Mouse (Mus musculus) MEL (cell line): ENCODE measurements around the gene Ehbp1l1. TPM values are rescaled to one million over a fixed set of nuclear protein-coding genes. Genes with fewer than 3 reads are reported as not detected.

Experiments used
- DNase-seq: peaks from one replicate; pipeline ENCODE4 v3.0.0; 2011; ENCODE audit warnings: low read depth, low spot score
- H3K27ac ChIP-seq: 2 replicates; pipeline ENCODE4 v1.5.1; 2012; ENCODE audit warnings: low read depth, mild to moderate bottlenecking, control low read depth, low read length, moderate library complexity; ENCODE audit not compliant: control insufficient read depth
- H3K27me3 ChIP-seq, 2 experiments: fragments of 150-350 bp in 1 of 2; sonication (generic) in 1 of 2; 2 replicates each; pipeline ENCODE4 v1.6.1; 2012; ENCODE audit warnings: low read length in 2 of 2, mild to moderate bottlenecking in 2 of 2, improper control_type of control experiment in 1 of 2, moderate library complexity in 1 of 2; ENCODE audit not compliant: insufficient read depth in 2 of 2, control insufficient read depth in 1 of 2
- H3K36me3 ChIP-seq, 2 experiments: 2 replicates each; pipeline ENCODE4 v1.6.1; 2012 to 2014; ENCODE audit warnings: low read length in 2 of 2, improper control_type of control experiment in 1 of 2, inconsistent platforms in 1 of 2, mild to moderate bottlenecking in 1 of 2; ENCODE audit not compliant: insufficient read depth in 2 of 2, control insufficient read depth in 1 of 2
- H3K4me1 ChIP-seq, 2 experiments: fragments of 150-350 bp in 1 of 2; sonication (generic) in 1 of 2; 2 replicates each; pipeline ENCODE4 v1.6.1; 2012; ENCODE audit warnings: low read length in 2 of 2, improper control_type of control experiment in 1 of 2, mild to moderate bottlenecking in 1 of 2; ENCODE audit not compliant: insufficient read depth in 2 of 2, control insufficient read depth in 1 of 2
- H3K4me3 ChIP-seq, 2 experiments: fragments of 150-350 bp in 1 of 2; sonication (generic) in 1 of 2; 2 replicates each; pipeline ENCODE4 v1.5.1; 2012; ENCODE audit warnings: low read depth in 2 of 2, low read length in 2 of 2, mild to moderate bottlenecking in 2 of 2, moderate library complexity in 2 of 2, control low read depth in 1 of 2, improper control_type of control experiment in 1 of 2; ENCODE audit not compliant: control insufficient read depth in 1 of 2, insufficient read depth in 1 of 2
- H3K79me2 ChIP-seq: 2 replicates; pipeline ENCODE4 v1.6.1; 2012; ENCODE audit warnings: mild to moderate bottlenecking, low read length, moderate library complexity; ENCODE audit not compliant: control insufficient read depth, poor library complexity, insufficient read depth
- H3K9ac ChIP-seq: 2 replicates; pipeline ENCODE4 v1.6.1; 2012; ENCODE audit warnings: low read depth, mild to moderate bottlenecking, control low read depth, low read length, moderate library complexity; ENCODE audit not compliant: control insufficient read depth, poor library complexity, severe bottlenecking
- H3K9me3 ChIP-seq: fragments of 150-350 bp; sonication (generic); replicated peaks from 2 replicates; pipeline ENCODE4 v1.6.1; 2012; ENCODE audit warnings: mild to moderate bottlenecking, low read length, improper control_type of control experiment, moderate library complexity; ENCODE audit not compliant: insufficient read depth
- BHLHE40 ChIP-seq: IDR thresholded peaks from 2 replicates; pipeline ENCODE4 v1.6.1; 2012; ENCODE audit warnings: low read depth, mild to moderate bottlenecking, inconsistent platforms, low read length, improper control_type of control experiment, borderline replicate concordance
- CHD1 ChIP-seq: IDR thresholded peaks from 2 replicates; pipeline ENCODE4 v1.6.1; 2012; ENCODE audit warnings: low read depth, mild to moderate bottlenecking, inconsistent platforms, low read length, improper control_type of control experiment
- CHD2 ChIP-seq: IDR thresholded peaks from 2 replicates; pipeline ENCODE4 v1.6.1; 2011; ENCODE audit warnings: low read length, improper control_type of control experiment
- ELF1 ChIP-seq: IDR thresholded peaks from 2 replicates; pipeline ENCODE4 v1.6.1; 2014; ENCODE audit warnings: low read depth, mild to moderate bottlenecking, inconsistent platforms, low read length, improper control_type of control experiment, moderate library complexity
- EP300 ChIP-seq, 2 experiments: IDR thresholded peaks; 2 replicates each; pipeline ENCODE4 v1.6.1; 2011; ENCODE audit warnings: improper control_type of control experiment in 2 of 2, low read length in 2 of 2, low read depth in 1 of 2, mild to moderate bottlenecking in 1 of 2
- GABPA ChIP-seq: IDR thresholded peaks from 2 replicates; pipeline ENCODE4 v1.6.1; 2012; ENCODE audit warnings: low read depth, mild to moderate bottlenecking, inconsistent platforms, low read length, improper control_type of control experiment, moderate library complexity
- GATA1 ChIP-seq: IDR thresholded peaks from 2 replicates; pipeline ENCODE4 v1.6.1; 2011; ENCODE audit warnings: low read depth, low read length, improper control_type of control experiment
- HCFC1 ChIP-seq: IDR thresholded peaks from 2 replicates; pipeline ENCODE4 v1.6.1; 2012; ENCODE audit warnings: low read depth, mild to moderate bottlenecking, inconsistent platforms, low read length, improper control_type of control experiment, moderate library complexity
- JUND ChIP-seq: IDR thresholded peaks from 2 replicates; pipeline ENCODE4 v1.6.1; 2011; ENCODE audit warnings: low read depth, mild to moderate bottlenecking, improper control_type of control experiment, low read length
- KAT2A ChIP-seq: conservative IDR thresholded peaks from 2 replicates; pipeline ENCODE4 v1.6.1; 2012; ENCODE audit warnings: low read depth, low read length, improper control_type of control experiment, inconsistent platforms
- MAFK ChIP-seq: IDR thresholded peaks from 2 replicates; pipeline ENCODE4 v1.6.1; 2011; ENCODE audit warnings: low read depth, mild to moderate bottlenecking, low read length, improper control_type of control experiment, borderline replicate concordance
- MAZ ChIP-seq: IDR thresholded peaks from 2 replicates; pipeline ENCODE4 v1.6.1; 2012; ENCODE audit warnings: low read depth, mild to moderate bottlenecking, inconsistent platforms, low read length, improper control_type of control experiment
- MEF2A ChIP-seq: IDR thresholded peaks from 2 replicates; pipeline ENCODE4 v1.6.1; 2014; ENCODE audit warnings: low read depth, mild to moderate bottlenecking, inconsistent platforms, low read length, improper control_type of control experiment; ENCODE audit not compliant: poor library complexity, insufficient replicate concordance, severe bottlenecking; ENCODE audit errors: extremely low read depth
- MYC ChIP-seq: IDR thresholded peaks from 2 replicates; pipeline ENCODE4 v1.6.1; 2011; ENCODE audit warnings: low read depth, mild to moderate bottlenecking, low read length, improper control_type of control experiment, moderate library complexity
- NELFE ChIP-seq: IDR thresholded peaks from 2 replicates; pipeline ENCODE4 v1.6.1; 2011; ENCODE audit warnings: low read depth, low read length, improper control_type of control experiment
- NRF1 ChIP-seq: IDR thresholded peaks from 2 replicates; pipeline ENCODE4 v1.6.1; 2014; ENCODE audit warnings: low read depth, mild to moderate bottlenecking, inconsistent platforms, low read length, improper control_type of control experiment, moderate library complexity; ENCODE audit not compliant: poor library complexity, insufficient read depth, severe bottlenecking
- POLR2A ChIP-seq, 2 experiments: IDR thresholded peaks; 2 replicates each; pipeline ENCODE4 v1.6.1; 2011 to 2012; ENCODE audit warnings: low read length in 2 of 2, mild to moderate bottlenecking in 2 of 2, control low read depth in 1 of 2, improper control_type of control experiment in 1 of 2, low read depth in 1 of 2, moderate library complexity in 1 of 2; ENCODE audit not compliant: control insufficient read depth in 1 of 2, insufficient read depth in 1 of 2, poor library complexity in 1 of 2
- POLR2AphosphoS2 ChIP-seq: IDR thresholded peaks from 2 replicates; pipeline ENCODE4 v1.6.1; 2011; ENCODE audit warnings: low read length, improper control_type of control experiment
- POLR2AphosphoS5 ChIP-seq: IDR thresholded peaks from 2 replicates; pipeline ENCODE4 v1.6.1; 2012; ENCODE audit warnings: low read depth, borderline replicate concordance, mild to moderate bottlenecking, inconsistent platforms, low read length, moderate library complexity, mixed read lengths
- RCOR1 ChIP-seq: IDR thresholded peaks from 2 replicates; pipeline ENCODE4 v1.6.1; 2012; ENCODE audit warnings: low read depth, mild to moderate bottlenecking, inconsistent platforms, low read length, improper control_type of control experiment
- SIN3A ChIP-seq: IDR thresholded peaks from 2 replicates; pipeline ENCODE4 v1.6.1; 2012; ENCODE audit warnings: low read length, improper control_type of control experiment, inconsistent platforms
- TAL1 ChIP-seq: IDR thresholded peaks from 2 replicates; pipeline ENCODE4 v1.6.1; 2012; ENCODE audit warnings: mild to moderate bottlenecking, inconsistent platforms, low read length, moderate library complexity, mixed read lengths
- TBP ChIP-seq: IDR thresholded peaks from 2 replicates; pipeline ENCODE4 v1.8.0; 2011; ENCODE audit warnings: low read depth, low read length, improper control_type of control experiment
- USF2 ChIP-seq, 2 experiments: IDR thresholded peaks; 2 replicates each; pipeline ENCODE4 v1.6.1; 2011 to 2012; ENCODE audit warnings: improper control_type of control experiment in 2 of 2, low read length in 2 of 2, borderline replicate concordance in 1 of 2, inconsistent platforms in 1 of 2, low read depth in 1 of 2, mild to moderate bottlenecking in 1 of 2; ENCODE audit not compliant: insufficient read depth in 1 of 2
- ZC3H11A ChIP-seq: IDR thresholded peaks from 2 replicates; pipeline ENCODE4 v1.6.1; 2012; ENCODE audit warnings: low read depth, mild to moderate bottlenecking, inconsistent platforms, low read length, improper control_type of control experiment
- ZKSCAN1 ChIP-seq: IDR thresholded peaks from 2 replicates; pipeline ENCODE4 v1.6.1; 2012; ENCODE audit warnings: low read depth, mild to moderate bottlenecking, inconsistent platforms, low read length, improper control_type of control experiment, moderate library complexity
- ZMIZ1 ChIP-seq: IDR thresholded peaks from 2 replicates; pipeline ENCODE4 v1.6.1; 2012; ENCODE audit warnings: low read depth, mild to moderate bottlenecking, inconsistent platforms, low read length, improper control_type of control experiment, moderate library complexity
- ZNF384 ChIP-seq: IDR thresholded peaks from 2 replicates; pipeline ENCODE4 v1.6.1; 2012; ENCODE audit warnings: low read depth, mild to moderate bottlenecking, inconsistent platforms, low read length, improper control_type of control experiment
- polyA plus RNA-seq, 2 experiments: library from polyadenylated mRNA; stranded (reverse) in 1 of 2; unstranded in 1 of 2; fragments of >175 nt in 1 of 2; fragments of >200 nt in 1 of 2; gene quantifications; 2 replicates each; pipeline versions ENCODE4 v1.2.1 to v1.2.4; 2012; ENCODE audit warnings: low replicate concordance in 2 of 2, low read depth in 1 of 2; ENCODE audit not compliant: insufficient read length in 2 of 2, insufficient read depth in 1 of 2, missing spikeins in 1 of 2
- total RNA-seq: library from RNA; depleted of rRNA; stranded (reverse); fragments of 300-350 nt; gene quantifications from 2 replicates; pipeline ENCODE4 v1.2.3, GENCODE M21; 2012

Gene Ehbp1l1
- total and polyA plus RNA-seq, 3 experiments, result 63.2 to 113 (median 77.3) TPM

DNA sequence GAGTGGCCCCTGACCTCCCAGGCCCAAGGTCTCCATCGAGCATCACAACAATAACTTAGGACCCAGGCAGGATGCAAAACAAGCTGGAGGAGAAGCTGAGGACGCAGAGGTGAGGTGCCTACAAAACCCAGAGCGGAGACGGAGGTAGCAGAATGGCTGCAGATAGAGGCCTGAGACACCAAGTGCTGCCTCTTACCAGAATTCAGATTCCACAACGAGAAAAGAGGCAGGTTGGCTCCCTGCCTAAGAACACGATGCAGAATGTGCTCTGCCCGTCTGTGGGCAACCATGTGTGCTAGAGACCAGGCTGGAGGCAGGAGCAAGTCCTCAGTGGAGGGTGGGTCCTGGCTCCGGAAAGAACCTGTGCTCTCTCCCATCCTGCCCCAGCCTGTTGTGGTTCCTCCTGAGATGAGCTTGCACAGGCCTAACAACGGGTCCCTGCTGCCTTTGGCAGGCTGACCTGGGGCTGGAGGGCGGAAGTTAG, 33.2 kb downstream of the Ehbp1l1 start:
- peaks cover 0 to 19% of the 10 kb centered on the region in 2 experiments; a peak in 3 of 4 replicates for H3K4me1 ChIP-seq
- no peak overlapping the region for H3K27ac ChIP-seq

GRCm38 (mm10) chr19:5692086-5692912, 33.8 kb downstream of the Ehbp1l1 start:
- peak overlapping the region; percentile 21 for H3K9ac ChIP-seq
- peak; percentile 33 for DNase-seq

More for the DNA sequence above, 33.2 kb downstream of the Ehbp1l1 start:
- Histone ChIP-seq H3K79me2 (peaks cover 39% of the 10 kb centered on the region), H3K27me3 (no peaks in the 10 kb centered on the region), H3K9me3 (no peaks in the 10 kb centered on the region), H3K4me3 (no peak overlapping the region), H3K9ac (no peak overlapping the region; the same call in 1 of the 2 replicates)
- DNase-seq, result no peak
- no peak for TF ChIP-seq BHLHE40
- TF ChIP-seq RCOR1, result no peak
- no peak for TF ChIP-seq KAT2A
- TF ChIP-seq JUND, result no peak
- TF ChIP-seq ZMIZ1, result no peak
- no peak for TF ChIP-seq GABPA
- no peak for TF ChIP-seq SIN3A
- no peak for TF ChIP-seq POLR2AphosphoS5
- TF ChIP-seq ZKSCAN1, result no peak
- no peak for TF ChIP-seq MAFK
- no peak for TF ChIP-seq ZC3H11A
- TF ChIP-seq MYC, result no peak
- TF ChIP-seq ZNF384, result no peak
- TF ChIP-seq HCFC1, result no peak
- no peak for TF ChIP-seq POLR2AphosphoS2
- TF ChIP-seq CHD1, result no peak
- TF ChIP-seq CHD2, result no peak
- TF ChIP-seq TBP, result no peak
- TF ChIP-seq USF2 (IDR thresholded peaks at IDR 0.05; ENCODE audit: borderline replicate concordance in 1 of 2, insufficient read depth in 1 of 2, low read depth in 1 of 2, low read length in 2 of 2), result no peak
- TF ChIP-seq MEF2A, result no peak
- TF ChIP-seq, all 39 proteins: peak for 0
- peaks cover 2 to 9% of the 10 kb centered on the region in 2 experiments; a peak in 2 of 4 replicates for H3K36me3 ChIP-seq

More at GRCm38 (mm10) chr19:5692086-5692912, 33.8 kb downstream of the Ehbp1l1 start:
- H3K36me3 ChIP-seq, result peaks cover 0 to 9% of the 10 kb centered on the region in 2 experiments; a peak in 1 of 4 replicates
- TF ChIP-seq POLR2A (IDR thresholded peaks at IDR 0.05; ENCODE audit: control insufficient read depth in 1 of 2, insufficient read depth in 1 of 2, low read depth in 1 of 2, low read length in 2 of 2, poor library complexity in 1 of 2) (no peak), EP300 (IDR thresholded peaks at IDR 0.05; ENCODE audit: low read depth in 1 of 2, low read length in 2 of 2) (no peak), MAZ (no peak), POLR2AphosphoS5 (no peak), ZC3H11A (no peak), MEF2A (no peak), CHD1 (no peak), CHD2 (no peak), MAFK (no peak), GATA1 (no peak), TAL1 (no peak), KAT2A (no peak), SIN3A (no peak), ELF1 (no peak), NELFE (no peak), NRF1 (no peak)
- TF ChIP-seq, all 39 proteins: peak for 0
- Histone ChIP-seq H3K79me2 (peaks cover 44% of the 10 kb centered on the region), H3K4me3 (peak overlapping the region in 1 of 2 experiments; percentile 13; a peak in 1 of 4 replicates), H3K9me3 (no peaks in the 10 kb centered on the region), H3K4me1 (peaks cover 2 to 22% of the 10 kb centered on the region in 2 experiments; a peak in 3 of 4 replicates), H3K27ac (no peak overlapping the region), H3K27me3 (no peaks in the 10 kb centered on the region)
